Mouse (Mus musculus) activated CD4-positive, CD25-positive, alpha-beta regulatory T cell, adult 4 months (primary cell): ENCODE results near the gene Gm39566. TPM values are rescaled to one million over a fixed set of nuclear protein-coding genes. Genes with fewer than 3 reads are reported as not detected.
"Not testable (repeated sequence)": the region's sequence is repeated elsewhere in the genome, so short reads cannot be mapped to it uniquely, and the experiment has no call there.

Experiments used
- ATAC-seq: one replicate; pipeline ENCODE4 v1.8.0; 2017
- polyA plus RNA-seq, 2 experiments: library from polyadenylated mRNA; unstranded; fragments of 100-300 nt; shearing (Covaris generic); gene quantifications; one replicate each; pipeline ENCODE4 v1.2.1; 2017

Gm39566 gene
- under 1 TPM in 1 of 2 experiments, not detected in 1; 0.08 TPM for polyA plus RNA-seq

DNA sequence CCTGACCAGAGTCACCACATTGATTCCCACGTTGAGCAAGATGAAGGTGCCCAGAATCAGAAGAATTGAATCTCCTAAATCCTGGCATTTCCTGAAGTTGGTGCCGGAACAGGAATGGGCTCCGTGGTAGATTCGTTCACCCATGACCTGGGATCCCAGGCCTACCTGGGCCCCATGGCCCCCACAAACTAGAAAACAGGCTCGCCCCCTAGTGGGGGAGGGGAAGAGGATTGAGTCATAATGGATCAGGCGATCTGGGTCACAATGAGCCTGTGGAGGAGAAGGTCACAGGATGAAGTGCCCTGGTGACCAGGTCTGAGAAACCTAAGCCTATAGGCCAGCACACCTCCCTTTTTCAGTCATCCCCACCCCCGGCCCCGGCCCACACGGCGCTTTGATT is at the start of gene Gm39566:
Gene Gm39566 (minus strand): TSS at position 144 of the 400 bp plus-strand sequence.
- no peak for ATAC-seq

DNA sequence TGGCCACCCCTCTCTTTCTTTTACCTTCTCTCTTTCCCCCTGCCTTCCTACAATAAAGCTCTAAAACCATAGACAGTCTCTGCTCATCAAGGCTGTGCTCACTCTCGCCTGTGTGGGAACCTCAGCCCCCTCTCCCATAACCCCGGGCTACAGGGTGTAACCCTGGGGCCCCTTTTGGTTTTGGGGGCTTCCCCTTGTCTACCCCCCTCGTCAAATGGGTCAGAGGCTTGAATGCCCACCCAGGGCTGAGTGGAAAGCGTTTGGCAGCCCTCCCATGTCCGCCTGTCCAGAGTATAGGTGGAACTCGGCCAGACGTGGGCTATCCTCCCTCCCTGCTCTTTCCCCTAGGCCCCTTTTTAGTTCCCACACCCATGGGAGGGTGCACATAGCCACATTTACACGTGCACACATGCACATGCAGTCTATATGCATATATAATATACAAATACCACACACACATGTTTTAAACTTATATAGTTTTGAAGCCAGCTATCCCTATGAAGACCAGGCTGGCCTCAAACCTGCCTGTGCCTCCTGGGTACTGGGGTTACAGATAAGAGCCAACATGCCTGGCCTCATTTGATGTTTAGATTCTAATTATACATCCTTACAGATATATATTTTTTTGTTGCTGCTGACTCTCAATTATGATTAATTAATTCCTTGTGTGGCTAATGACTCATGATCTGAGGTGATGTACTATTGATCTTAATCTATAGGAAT is 49.2 kb upstream of the Gm39566 start:
- no peak for ATAC-seq

DNA sequence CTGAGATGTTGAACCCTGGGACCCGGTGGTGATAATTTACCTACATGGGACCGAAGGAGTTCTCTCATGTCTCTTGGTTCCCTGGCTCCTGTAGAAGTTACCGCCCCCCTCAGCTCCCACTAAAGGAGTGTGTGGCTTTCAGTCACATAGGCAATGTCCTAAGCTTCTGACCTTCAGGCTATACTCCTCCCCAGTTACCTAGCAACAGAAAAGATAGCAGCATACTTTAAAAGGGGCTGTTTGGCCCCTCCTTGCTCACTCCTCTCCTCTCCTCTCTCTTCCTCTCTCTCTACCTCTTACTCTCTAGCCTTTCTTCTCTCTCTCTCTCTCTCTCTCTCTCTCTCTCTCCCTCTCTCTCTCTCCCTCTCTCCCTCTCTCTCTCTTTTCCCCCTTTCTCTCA is 48.6 kb upstream of the Gm39566 start:
- ATAC-seq = not testable (repeated sequence)

DNA sequence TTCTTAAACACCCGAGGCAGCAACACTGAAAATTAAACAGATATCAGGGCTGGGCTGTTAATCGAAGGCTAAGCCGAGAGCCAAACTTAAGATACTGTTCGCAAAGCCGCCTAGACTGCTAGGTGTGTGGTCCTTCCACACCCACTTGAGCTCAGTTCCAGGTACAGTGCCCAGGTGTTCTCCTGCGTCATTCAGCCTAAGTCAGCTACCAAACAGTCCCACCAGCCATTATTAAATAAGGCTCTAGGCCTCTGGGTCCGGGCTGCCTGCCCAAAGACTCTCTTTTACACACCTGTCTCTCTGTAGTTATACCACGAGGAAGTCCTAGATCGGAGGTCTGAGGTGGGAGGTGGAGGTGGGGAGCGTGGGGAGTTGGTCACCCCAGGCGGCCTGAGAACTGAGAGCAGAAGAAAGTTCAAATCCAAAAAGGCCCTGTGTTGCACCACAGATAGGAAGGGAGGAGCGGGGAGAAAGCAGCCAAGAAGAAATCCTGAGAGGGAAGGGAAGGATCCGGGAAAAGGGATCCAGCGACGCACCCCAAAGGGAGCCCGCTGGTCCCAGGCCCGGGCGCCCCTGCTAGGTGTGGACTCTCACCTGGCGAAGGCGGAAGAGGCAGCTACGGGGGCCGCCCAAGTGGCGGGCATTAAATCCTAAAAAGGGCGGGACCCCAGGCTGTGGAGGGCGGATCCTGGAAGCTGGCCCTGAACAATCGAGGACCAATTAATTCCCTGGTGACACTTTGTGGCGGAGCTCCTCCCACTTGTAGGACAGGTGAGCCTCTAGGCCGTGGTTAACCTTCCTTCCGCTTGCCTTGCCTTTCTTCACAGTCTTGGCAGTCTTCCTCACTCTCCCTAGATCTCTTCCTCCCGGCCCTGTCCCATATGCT is 43.3 kb upstream of the Gm39566 start, which contains the start of gene Tnk1:
Gene Tnk1 (minus strand): TSS at position 618 of the 886 bp plus-strand sequence.
- ATAC-seq = no peak

DNA sequence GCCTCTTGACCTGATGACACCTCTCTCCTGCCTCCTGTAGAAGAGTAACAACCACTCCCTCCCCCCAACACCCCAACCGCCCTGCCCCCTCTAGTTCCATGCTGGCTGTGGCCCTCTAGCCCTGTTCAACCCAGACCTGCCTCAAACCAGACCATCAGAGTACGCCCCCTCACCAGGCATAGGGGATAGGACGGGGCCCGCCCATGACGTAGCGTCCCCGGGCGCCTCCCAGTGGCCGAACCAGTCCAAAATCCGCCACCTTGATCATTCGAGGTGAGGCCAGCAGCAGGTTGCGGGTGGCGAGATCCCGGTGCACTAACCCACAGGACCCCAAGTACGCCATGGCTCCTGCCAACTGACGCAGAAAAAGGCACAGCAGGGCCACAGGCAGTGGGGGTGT is 40.2 kb upstream of the Gm39566 start:
- ATAC-seq = no peak

DNA sequence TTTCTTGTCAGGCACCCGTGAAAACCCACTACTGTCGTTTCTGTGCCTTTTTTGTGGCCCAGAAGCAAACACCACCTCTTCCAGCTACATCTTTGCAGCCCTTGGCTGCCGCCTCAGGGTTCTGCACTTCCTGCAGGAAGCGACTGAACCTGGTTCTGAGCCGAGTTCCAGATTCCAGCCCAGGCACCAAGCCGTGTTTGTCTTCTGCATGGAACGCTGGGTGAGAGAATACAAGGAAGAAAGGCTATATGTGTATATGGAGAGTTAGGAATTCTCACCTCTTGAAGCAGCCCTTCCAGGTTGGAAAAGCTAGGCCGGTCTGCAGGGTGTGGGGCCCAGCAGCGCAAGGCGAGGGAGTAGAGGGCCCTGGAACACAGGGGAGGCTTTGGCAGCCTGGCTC is 39.6 kb upstream of the Gm39566 start:
- no peak for ATAC-seq

DNA sequence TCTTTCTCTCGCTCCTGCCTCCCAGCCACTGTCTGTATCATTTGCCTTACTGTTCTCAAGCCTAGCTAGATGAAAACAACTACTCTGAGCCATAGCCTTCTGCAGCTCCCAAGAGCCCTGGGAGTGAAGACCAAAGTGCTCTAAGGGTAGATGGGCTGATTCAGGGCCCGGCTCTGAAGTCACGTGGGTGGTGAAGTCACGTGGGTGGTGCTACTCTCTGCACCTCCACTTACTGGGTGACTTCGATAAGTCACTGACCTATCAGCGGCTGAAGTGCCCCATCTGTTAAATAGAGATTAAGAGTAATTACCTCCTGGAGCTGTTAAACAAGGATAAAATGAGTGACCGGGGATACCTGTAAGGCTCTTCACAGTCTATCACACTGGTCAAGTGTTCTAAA is 38.9 kb upstream of the Gm39566 start:
- no peak for ATAC-seq

DNA sequence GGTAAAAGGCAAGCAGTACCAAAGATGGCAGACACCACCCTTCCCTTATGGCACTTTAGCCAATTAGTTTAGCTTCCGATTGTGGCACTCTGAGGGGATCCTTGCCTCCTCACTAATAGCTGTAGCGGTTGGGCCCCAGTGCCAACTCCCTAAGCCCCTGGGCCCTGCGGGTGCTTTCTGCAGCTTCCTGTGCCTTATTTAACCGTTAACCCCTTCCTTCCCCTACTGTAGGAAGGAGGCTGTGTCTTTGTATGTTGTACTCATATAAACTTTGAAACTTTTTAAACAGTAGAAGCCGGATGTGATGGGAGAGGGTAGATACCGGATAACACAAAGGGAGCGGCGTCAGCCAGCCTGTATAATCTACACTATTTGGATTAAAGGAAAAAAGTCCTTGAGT is 35.7 kb upstream of the Gm39566 start:
- ATAC-seq = no peak

DNA sequence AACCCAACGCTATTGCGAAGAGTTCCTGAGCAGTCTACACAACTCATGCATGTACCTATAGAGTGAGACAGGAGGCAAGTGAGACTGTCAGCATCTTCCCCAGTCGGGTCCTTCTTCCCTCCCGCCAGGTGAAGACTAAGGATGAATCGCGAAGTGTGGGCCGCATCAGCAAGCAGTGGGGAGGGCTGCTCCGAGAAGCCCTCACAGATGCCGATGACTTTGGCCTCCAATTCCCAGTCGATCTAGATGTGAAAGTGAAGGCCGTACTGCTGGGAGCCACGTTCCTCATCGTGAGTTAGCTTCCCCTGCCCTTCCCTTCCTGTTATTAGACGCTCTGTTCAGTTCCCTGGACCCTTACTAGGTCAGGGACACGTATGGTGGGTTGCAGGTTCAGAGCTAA is 34.8 kb upstream of the Gm39566 start:
- ATAC-seq = no peak

DNA sequence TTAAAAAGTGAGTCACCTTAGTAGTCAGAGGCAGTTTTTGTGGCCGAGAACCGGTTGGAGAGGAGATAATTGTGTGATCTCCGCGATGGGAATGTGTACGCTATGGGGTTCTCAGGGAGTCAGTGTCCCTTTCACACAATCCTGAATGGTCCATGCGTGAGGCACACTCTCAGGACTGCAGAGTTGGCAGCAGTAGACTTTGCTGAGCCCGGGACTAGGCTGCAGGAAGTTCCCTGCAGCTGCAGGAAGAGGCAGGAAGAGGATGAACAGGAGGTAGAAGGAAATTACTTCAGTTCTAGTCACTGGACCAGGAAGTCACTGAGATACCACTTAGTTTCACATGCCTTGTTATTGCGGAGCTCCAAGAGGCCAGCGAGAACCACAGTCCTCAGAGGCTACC is 34.0 kb upstream of the Gm39566 start:
- ATAC-seq = no peak

DNA sequence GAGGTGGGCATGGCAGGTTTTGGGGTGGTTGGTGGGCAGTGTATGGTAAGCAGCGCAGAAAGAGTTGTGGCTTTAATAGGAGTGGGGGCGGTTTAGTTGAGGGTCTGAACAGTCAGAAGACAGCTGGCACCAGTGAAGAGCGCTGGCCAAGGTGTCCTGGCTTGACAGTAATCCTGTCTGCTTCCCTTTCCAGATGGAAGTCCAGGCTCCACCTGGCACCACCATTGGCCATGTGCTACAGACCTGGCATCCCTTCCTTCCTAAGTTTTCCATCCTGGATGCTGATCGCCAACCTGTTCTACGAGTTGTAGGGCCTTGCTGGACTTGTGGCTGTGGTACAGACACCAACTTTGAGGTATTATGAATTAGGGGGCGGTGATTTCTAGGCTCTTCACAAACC is 32.9 kb upstream of the Gm39566 start:
- no peak for ATAC-seq

DNA sequence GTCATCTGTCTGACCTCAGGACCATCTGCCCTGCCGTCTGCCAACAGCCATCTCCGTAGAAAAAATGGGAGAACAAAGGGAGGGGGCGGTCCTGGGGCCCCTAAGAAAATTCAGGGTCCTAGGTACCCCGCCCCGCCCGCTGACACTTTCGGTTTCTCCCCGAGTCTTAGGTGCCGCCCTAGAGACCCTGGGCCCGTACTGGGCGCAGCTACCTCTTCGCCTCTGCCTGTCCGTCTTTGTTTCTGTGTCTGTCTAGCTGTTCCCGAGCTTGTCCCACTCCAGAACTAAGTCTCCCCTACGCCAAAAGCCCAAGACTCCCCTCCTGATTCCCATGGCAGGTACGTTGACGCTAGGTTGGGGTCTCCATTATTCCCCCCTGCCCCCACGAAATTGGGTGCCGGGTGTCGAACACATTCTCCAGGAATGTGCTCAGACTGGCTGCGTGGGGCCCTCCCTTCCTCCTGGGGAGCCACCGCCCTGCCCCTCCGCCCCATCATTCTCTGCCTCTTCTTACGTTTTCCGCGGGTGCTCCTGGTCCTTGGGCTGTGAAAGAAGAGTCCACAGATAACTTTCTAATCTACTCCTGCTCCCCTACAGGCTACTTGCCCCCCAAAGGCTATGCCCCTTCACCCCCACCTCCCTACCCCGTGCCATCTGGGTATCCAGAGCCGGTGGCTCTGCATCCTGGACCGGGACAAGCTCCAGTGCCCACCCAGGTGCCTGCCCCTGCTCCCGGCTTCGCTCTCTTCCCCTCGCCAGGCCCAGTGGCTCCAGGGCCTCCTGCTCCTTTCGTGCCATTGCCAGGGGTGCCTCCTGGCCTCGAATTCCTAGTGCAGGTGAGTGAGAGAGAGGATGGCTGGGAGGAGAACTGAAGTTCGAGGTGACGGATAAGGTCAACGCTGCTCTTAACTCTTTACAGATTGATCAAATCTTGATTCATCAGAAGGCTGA is 31.9 kb upstream of the Gm39566 start:
- peak; percentile 50 for ATAC-seq

DNA sequence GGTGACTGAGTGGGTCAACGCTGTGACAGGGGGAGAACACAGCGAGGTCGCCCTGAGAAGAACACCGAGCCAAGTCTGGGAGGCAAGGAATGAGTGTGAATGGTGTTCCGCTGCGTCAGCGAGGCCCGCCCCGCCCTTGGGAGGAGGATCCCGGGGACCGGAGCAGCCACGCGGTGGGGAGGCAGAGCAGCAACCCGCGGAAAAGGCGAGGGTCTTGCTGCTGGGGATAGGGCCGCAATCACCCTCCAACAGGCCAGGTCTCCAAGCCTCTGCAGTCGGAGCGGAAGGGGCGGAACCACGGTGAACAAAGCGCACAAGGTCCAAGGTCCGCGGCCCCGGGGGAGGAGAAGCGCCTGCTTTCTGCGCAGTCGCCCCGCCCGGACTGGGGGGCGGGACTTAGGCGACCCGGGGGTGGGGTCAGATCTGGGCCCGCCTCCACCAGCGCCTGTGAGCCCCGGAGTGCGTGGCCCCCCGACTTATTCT is 31.1 kb upstream of the Gm39566 start, which contains the start of gene Plscr3:
Gene Plscr3 (plus strand): TSS at position 179 of the 483 bp plus-strand sequence.
- ATAC-seq = peak; percentile 80

DNA sequence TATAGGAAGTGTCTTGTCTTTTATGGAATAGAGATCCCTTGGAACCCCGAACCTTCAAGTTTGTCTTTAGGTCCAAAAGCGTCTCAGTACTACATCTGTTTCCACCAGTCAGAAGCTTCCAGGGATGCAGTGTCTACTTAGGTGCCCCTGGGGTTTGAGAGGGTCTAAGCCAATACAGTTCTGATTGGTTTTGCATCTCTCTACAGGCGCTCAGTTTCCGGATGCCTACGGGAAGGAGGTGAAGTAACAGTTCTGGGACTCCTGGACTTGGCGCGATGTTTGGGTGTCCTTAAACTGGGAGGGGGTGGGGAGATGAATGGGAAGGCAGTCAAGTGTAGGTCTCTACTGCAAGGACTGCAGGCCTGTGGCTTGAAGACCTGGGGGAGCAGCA is 23.6 kb upstream of the Gm39566 start:
- ATAC-seq = peak; percentile 16

DNA sequence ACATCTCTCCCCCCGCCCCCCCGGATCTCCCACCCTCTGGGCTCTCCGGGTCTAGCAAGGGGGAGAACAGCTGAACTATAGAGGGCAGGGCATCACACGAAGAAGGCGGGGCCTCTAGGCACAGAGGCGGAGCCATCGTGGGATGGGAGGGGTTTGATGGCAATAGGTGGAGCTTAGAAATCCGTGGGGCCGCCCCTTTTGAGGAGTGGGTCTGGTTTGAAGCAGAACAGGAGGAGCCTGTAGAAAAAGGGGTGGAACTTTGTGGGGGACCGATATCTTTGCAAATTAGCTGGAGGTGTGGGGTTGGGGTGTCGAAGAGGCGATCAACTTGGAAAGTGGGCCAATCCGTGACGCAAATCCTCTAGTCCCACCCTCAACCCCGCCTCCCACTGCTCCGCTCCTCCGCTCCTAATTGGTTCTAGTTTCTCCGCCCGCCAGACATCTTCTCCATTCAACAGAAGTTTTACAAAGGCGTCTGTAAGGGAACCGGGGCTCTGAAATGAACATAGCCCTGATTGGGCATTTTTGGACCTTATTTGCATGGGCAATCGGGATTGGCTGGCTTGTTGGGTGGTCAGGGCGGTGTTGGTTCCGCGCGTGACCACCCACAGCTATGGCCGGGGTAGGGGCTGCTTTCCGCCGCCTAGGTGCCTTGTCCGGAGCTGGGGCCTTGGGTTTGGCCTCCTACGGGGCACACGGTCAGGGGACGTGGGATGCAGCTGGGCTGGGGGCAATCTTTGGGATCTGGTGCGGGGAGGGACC is 23.0 kb upstream of the Gm39566 start, which contains the start of gene Tmem256:
Gene Tmem256 (plus strand): TSS at position 563 of the 762 bp plus-strand sequence.
- ATAC-seq = peak; percentile 87

DNA sequence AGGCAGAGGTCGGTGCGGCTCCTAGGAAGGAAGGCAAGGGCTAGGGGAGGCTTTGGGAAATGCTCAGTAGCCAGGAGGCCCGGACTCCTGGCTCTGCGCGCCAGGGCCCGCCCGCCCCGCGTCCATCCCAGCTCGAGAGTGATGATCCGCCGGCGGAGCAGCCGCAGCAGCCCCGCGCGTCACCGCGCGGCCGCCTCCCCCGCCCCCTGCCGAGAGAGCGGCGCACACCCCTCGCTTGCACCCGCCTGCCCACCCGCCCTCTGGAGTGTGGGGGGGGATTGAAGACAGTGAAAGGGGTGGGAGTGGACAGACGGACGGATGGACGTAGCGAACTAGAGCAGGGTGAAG is 22.5 kb upstream of the Gm39566 start, which contains the start of gene Nlgn2:
Gene Nlgn2 (minus strand): TSS at position 181 of the 348 bp plus-strand sequence.
- no peak for ATAC-seq

DNA sequence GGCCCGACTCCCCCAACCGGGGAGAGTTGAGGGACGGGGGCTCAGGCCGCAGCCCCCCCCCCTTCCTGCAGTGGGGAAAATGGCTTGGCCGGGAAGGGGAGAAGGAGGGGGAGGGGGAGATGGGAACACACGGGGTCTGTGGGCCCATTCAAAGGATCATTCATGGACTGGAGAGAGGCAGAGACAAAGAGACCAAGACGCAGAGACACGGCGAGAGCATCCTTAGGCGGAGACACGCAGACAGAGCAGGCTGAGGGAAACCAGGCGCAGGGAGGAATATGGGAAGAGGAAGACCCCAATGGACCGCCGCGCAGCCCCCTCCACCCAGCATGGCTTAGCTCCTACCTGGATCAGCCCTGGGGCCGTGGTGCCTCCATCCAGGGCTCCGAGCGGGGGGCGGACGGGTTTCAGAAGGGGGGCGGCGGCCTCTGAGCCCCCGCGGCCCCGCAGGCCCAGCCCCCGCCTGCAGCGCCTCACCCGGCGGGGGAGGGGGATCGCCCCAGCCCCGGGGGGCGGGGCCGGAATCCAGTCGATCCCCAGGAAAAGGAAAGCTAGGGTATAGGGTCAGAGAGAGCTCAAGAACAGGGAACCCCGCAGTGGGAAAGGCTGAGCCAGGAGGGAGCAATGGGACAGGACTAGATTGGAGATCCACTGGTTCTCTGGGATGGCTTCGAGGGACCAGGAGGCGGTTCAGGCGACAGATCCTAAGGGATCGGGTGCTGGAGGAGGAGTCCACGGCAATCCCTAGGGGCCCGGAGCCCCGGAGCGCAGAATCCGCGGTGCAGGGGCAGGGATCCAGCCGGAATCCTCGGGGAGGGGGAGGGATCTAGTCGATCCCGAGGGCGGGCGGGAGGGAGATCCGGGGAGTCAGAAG is 21.8 kb upstream of the Gm39566 start:
- no peak for ATAC-seq

DNA sequence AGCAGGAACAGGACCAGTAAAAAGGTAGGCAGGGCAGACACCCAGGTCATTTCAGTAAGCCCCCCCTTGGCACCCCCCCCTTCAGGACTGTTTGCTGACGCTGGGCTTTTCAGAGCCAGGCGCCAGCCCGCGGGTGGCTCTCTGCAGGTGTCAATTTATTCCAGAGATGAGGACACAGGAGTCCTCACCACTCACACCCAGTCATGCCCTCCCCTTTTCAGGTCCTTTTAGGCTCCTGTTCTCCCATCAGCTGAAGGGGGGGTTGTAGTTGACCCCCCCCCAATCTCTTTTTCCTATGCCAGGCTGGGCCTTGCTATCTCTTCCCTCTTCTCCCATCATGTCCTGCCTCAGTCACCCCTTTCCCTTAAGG is 20.9 kb upstream of the Gm39566 start:
- no peak for ATAC-seq

DNA sequence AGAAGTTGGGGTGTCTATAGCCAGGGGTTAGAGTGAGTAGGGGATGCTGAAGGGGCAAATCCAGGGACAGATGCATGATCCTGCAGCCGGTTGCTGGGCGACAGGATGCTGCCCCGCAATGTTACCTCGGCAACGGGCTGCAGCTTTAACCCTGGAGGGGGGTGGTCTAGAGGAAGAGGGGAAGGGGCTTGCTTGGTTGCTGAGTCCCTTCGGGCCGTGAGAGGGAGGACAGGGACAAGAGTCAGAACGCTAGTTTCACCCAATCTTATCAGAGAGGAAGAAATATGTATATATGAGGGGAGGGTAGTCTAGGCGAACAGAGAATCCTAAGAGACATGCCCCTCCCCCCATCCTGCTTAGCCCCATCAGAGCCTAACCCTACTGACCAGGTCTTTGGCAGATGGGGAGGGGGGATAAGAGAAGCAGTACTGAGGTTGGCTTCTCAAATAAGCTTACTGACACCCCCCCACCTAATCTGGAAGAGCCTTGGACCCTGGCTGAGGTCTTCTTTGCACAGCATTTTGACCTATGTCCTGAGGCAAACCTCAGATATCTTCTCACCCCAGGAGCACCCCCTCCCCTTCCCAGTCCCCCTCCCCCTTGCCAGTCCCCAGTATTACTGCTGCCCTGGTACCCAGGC is 20.3 kb upstream of the Gm39566 start:
- no peak for ATAC-seq

DNA sequence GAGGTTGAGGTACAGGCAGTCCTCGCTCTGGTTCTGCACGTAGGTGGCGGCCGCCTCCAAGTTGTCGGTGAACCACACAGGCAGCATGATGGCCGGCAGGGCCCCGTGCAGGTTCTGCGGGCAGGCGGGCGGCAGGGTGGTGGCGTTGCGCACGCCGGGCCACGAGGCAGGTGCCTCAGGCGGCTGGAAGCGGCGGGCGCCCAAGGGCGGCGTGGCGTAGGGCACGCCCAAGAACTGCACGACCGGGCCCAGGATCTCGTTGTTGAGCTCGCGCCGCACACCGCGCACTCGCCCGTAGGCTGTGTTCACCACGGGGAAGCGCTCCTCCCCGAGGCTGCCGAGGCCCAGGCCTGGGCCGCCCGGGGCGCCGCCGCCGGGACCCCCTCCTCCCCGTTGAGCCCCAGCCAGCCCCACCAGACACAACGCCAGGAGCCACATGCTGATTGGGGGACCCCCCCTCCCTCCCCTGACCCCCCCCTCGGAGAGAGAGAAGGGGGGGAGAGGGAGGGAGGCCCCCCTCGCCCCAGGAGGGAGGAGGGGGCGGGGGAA is 19.0 kb upstream of the Gm39566 start:
- ATAC-seq = peak; percentile 9
